Mouse (Mus musculus): Measurements from ENCODE around the gene Kcnq5. TPM values are rescaled to one million over a fixed set of nuclear protein-coding genes. Genes with fewer than 3 reads are reported as not detected.

Gene Kcnq5
- polyA plus RNA-seq (2015; fragmentation: Nextera tagmentation; extraction: Ambion mirVana): 0.79 and 1.1 TPM in 2 replicates

GRCm38 (mm10) chr1:21961251-21962082, at the start of gene Kcnq5:
Gene Kcnq5, minus strand, starts transcription at chr1:21961942.

GRCm38 (mm10) chr1:21383256-21383655, 578.5 kb downstream of the Kcnq5 start, which contains the start of gene Khdc1b:
Gene Khdc1b, plus strand, starts transcription at chr1:21383556.

GRCm38 (mm10) chr1:21368031-21368430, 593.7 kb downstream of the Kcnq5 start, which contains the start of gene Khdc1c:
Gene Khdc1c, plus strand, starts transcription at chr1:21368331.

GRCm38 (mm10) chr1:21349341-21349740, 612.4 kb downstream of the Kcnq5 start, which contains the start of gene Khdc1a:
Gene Khdc1a, plus strand, starts transcription at chr1:21349641.

